Mouse (Mus musculus): ENCODE measurements around the gene Bcl2l11. TPM values are rescaled to one million over a fixed set of nuclear protein-coding genes. Genes with fewer than 3 reads are reported as not detected.
"Not testable (repeated sequence)": the region's sequence is repeated elsewhere in the genome, so short reads cannot be mapped to it uniquely, and the experiment has no call there.

Gene Bcl2l11
- polyA plus RNA-seq, 1 experiment from 2014 or later, result 36.8 TPM

- Histone ChIP-seq H3K79me2 (ENCODE audit: inconsistent target) (no peaks in the 10 kb centered on the region), H3K36me3 (ENCODE audit: inconsistent target) (no peaks in the 10 kb centered on the region), H3K4me3 (ENCODE audit: inconsistent target) (no peak overlapping the region), H3K27ac (no peak overlapping the region)
- 77% methylated on average over 13 of the region's 13 CpGs for WGBS (ENCODE audit: missing documents)
Measured at GRCm38 (mm10) chr2:128166623-128167423, 41.0 kb downstream of the Bcl2l11 start.

- Histone ChIP-seq H3K27ac (no peak overlapping the region), H3K4me3 (ENCODE audit: inconsistent target) (no peak overlapping the region), H3K36me3 (ENCODE audit: inconsistent target) (no peaks in the 10 kb centered on the region), H3K79me2 (ENCODE audit: inconsistent target) (no peaks in the 10 kb centered on the region)
- WGBS (ENCODE audit: missing documents), result 74% methylated on average over 12 of the region's 12 CpGs
Measured at GRCm38 (mm10) chr2:128167930-128168329, 42.1 kb downstream of the Bcl2l11 start.

- H3K4me3 ChIP-seq (ENCODE audit: inconsistent target), result no peak overlapping the region
- H3K36me3 ChIP-seq (ENCODE audit: inconsistent target), result no peaks in the 10 kb centered on the region
- H3K27ac ChIP-seq, result no peak overlapping the region
- 96% methylated on average over 5 of the region's 5 CpGs for whole genome bisulfite sequencing (ENCODE audit: missing documents)
- H3K79me2 ChIP-seq (ENCODE audit: inconsistent target), result no peaks in the 10 kb centered on the region
Measured at GRCm38 (mm10) chr2:128169486-128169885, 43.6 kb downstream of the Bcl2l11 start.

GRCm38 (mm10) chr2:128169972-128170371 is 44.1 kb downstream of the Bcl2l11 start:
- no peak overlapping the region for H3K4me3 ChIP-seq (ENCODE audit: inconsistent target)
- 93% methylated on average over 11 of the region's 11 CpGs for WGBS (ENCODE audit: missing documents)
- H3K79me2 ChIP-seq (ENCODE audit: inconsistent target), result no peaks in the 10 kb centered on the region
- H3K27ac ChIP-seq, result no peak overlapping the region
- H3K36me3 ChIP-seq (ENCODE audit: inconsistent target), result no peaks in the 10 kb centered on the region

GRCm38 (mm10) chr2:128170614-128171013 is 44.8 kb downstream of the Bcl2l11 start:
- Histone ChIP-seq H3K36me3 (ENCODE audit: inconsistent target) (no peaks in the 10 kb centered on the region), H3K27ac (no peak overlapping the region)

GRCm38 (mm10) chr2:128172266-128172665 is 46.4 kb downstream of the Bcl2l11 start:
- WGBS (ENCODE audit: missing documents), result 92% methylated on average over 5 of the region's 5 CpGs
- Histone ChIP-seq H3K36me3 (ENCODE audit: inconsistent target) (no peaks in the 10 kb centered on the region), H3K27ac (no peak overlapping the region), H3K79me2 (ENCODE audit: inconsistent target) (no peaks in the 10 kb centered on the region), H3K4me3 (ENCODE audit: inconsistent target) (no peak overlapping the region)

More at GRCm38 (mm10) chr2:128170614-128171013, 44.8 kb downstream of the Bcl2l11 start:
- H3K4me3 ChIP-seq (ENCODE audit: inconsistent target), result no peak overlapping the region
- no peaks in the 10 kb centered on the region for H3K79me2 ChIP-seq (ENCODE audit: inconsistent target)
- 59% methylated on average over 3 of the region's 3 CpGs for WGBS (ENCODE audit: missing documents)

- no peaks in the 10 kb centered on the region for H3K36me3 ChIP-seq (ENCODE audit: inconsistent target)
- 83% methylated on average over 5 of the region's 5 CpGs for WGBS (ENCODE audit: missing documents)
- H3K79me2 ChIP-seq (ENCODE audit: inconsistent target), result no peaks in the 10 kb centered on the region
- H3K27ac ChIP-seq, result no peak overlapping the region
- H3K4me3 ChIP-seq (ENCODE audit: inconsistent target), result no peak overlapping the region
Measured at GRCm38 (mm10) chr2:128174176-128174575, 48.3 kb downstream of the Bcl2l11 start.

GRCm38 (mm10) chr2:128174604-128175342 is 48.9 kb downstream of the Bcl2l11 start:
- Histone ChIP-seq H3K36me3 (ENCODE audit: inconsistent target) (no peaks in the 10 kb centered on the region), H3K4me3 (ENCODE audit: inconsistent target) (no peak overlapping the region), H3K27ac (no peak overlapping the region), H3K79me2 (ENCODE audit: inconsistent target) (no peaks in the 10 kb centered on the region)
- 88% methylated on average over 9 of the region's 9 CpGs for whole genome bisulfite sequencing (ENCODE audit: missing documents)

- Histone ChIP-seq H3K79me2 (ENCODE audit: inconsistent target) (no peaks in the 10 kb centered on the region), H3K36me3 (ENCODE audit: inconsistent target) (no peaks in the 10 kb centered on the region), H3K4me3 (ENCODE audit: inconsistent target) (no peak overlapping the region), H3K27ac (no peak overlapping the region)
- WGBS (ENCODE audit: missing documents), result 89% methylated on average over 4 of the region's 6 CpGs
Measured at GRCm38 (mm10) chr2:128175625-128176024, 49.8 kb downstream of the Bcl2l11 start.

- no peaks in the 10 kb centered on the region for H3K36me3 ChIP-seq (ENCODE audit: inconsistent target)
- no peaks in the 10 kb centered on the region for H3K79me2 ChIP-seq (ENCODE audit: inconsistent target)
- no peak overlapping the region for H3K27ac ChIP-seq
- 56% methylated on average over 12 of the region's 12 CpGs for WGBS (ENCODE audit: missing documents)
- H3K4me3 ChIP-seq (ENCODE audit: inconsistent target), result no peak overlapping the region
Measured at GRCm38 (mm10) chr2:128176391-128177044, 50.7 kb downstream of the Bcl2l11 start.

GRCm38 (mm10) chr2:128177241-128177661 is 51.4 kb downstream of the Bcl2l11 start:
- Histone ChIP-seq H3K27ac (no peak overlapping the region), H3K36me3 (ENCODE audit: inconsistent target) (no peaks in the 10 kb centered on the region), H3K79me2 (ENCODE audit: inconsistent target) (no peaks in the 10 kb centered on the region), H3K4me3 (ENCODE audit: inconsistent target) (no peak overlapping the region)
- WGBS (ENCODE audit: missing documents), result 97% methylated on average over 5 of the region's 5 CpGs

- H3K27ac ChIP-seq, result no peak overlapping the region
- no peaks in the 10 kb centered on the region for H3K79me2 ChIP-seq (ENCODE audit: inconsistent target)
- WGBS (ENCODE audit: missing documents), result 66% methylated on average over 18 of the region's 18 CpGs
- no peak overlapping the region for H3K4me3 ChIP-seq (ENCODE audit: inconsistent target)
- H3K36me3 ChIP-seq (ENCODE audit: inconsistent target), result no peaks in the 10 kb centered on the region
Measured at GRCm38 (mm10) chr2:128179126-128179807, 53.4 kb downstream of the Bcl2l11 start.

GRCm38 (mm10) chr2:128179808-128180379 is 54.1 kb downstream of the Bcl2l11 start:
- H3K79me2 ChIP-seq (ENCODE audit: inconsistent target), result no peaks in the 10 kb centered on the region
- WGBS (ENCODE audit: missing documents), result 15% methylated on average over 9 of the region's 9 CpGs
- H3K36me3 ChIP-seq (ENCODE audit: inconsistent target), result no peaks in the 10 kb centered on the region
- no peak overlapping the region for H3K27ac ChIP-seq
- no peak overlapping the region for H3K4me3 ChIP-seq (ENCODE audit: inconsistent target)

- WGBS (ENCODE audit: missing documents), result 94% methylated on average over 7 of the region's 9 CpGs
- H3K4me3 ChIP-seq (ENCODE audit: inconsistent target); H3K79me2 ChIP-seq (ENCODE audit: inconsistent target); H3K36me3 ChIP-seq (ENCODE audit: inconsistent target); H3K27ac ChIP-seq: not testable (repeated sequence)
Measured at GRCm38 (mm10) chr2:128182181-128182580, 56.3 kb downstream of the Bcl2l11 start.
